Mouse (Mus musculus): Measurements from ENCODE around the gene Map4k3. TPM values are rescaled to one million over a fixed set of nuclear protein-coding genes. Genes with fewer than 3 reads are reported as not detected.
"Not testable (repeated sequence)": the region's sequence is repeated elsewhere in the genome, so short reads cannot be mapped to it uniquely, and the experiment has no call there.

The Map4k3 gene
- total RNA-seq (2021) = 10 to 100 TPM; 67.7 to 72.9 TPM

DNA sequence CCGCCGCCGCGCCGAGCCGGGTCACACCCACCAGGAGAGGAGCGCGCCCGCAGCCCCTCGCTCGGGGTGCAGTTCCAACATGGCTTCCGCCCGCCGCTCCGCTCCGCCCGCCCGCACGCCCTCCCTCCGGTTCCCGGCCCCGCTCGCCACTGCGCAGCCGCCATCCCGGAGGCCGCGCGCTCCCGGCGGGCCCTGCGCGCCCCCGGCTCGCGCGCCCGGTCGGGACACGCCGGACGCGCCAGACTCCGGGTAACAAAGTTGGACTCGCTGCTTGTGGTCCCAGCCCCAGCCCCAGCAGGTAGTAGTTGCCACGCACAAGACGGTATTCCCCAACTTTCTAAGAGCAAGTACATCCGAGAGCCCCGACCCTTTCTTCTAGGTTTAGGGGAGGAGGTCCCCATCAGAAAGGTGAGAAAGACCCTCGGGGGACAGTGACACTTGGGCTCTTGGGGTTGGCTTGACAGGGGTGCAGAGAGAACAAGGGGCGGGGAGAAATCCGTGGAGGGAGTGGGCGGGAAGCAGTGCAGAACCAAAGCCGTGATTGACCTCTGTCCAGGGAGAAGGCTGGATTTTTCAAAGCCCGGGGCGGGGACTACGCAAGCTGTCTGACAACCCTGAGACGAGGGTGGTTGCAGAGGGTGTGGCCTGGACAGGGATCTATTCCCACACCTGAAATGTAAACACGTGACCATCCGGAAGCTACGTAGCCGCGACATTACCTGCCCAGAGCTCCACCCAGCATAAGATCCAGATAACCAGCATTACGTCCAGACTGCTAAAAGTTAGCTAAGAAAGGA is at the start of gene Map4k3:
TSS of gene Map4k3 (minus strand) at position 424 of the 797 bp plus-strand sequence.
- intact Hi-C loops (cut with DNase I) = loop anchor here (10.0 kb wide), 1 partner anchor 103 kb away; no protein-coding TSS in a partner anchor

GRCm38 (mm10) chr17:80777581-80777980 is 49.3 kb upstream of the Map4k3 start:
- no peak for DNase-seq
- intact Hi-C loops (cut with DNase I) = no loop called here

More for the DNA sequence above, at the start of gene Map4k3:
- DNase-seq = peak; percentile 90

DNA sequence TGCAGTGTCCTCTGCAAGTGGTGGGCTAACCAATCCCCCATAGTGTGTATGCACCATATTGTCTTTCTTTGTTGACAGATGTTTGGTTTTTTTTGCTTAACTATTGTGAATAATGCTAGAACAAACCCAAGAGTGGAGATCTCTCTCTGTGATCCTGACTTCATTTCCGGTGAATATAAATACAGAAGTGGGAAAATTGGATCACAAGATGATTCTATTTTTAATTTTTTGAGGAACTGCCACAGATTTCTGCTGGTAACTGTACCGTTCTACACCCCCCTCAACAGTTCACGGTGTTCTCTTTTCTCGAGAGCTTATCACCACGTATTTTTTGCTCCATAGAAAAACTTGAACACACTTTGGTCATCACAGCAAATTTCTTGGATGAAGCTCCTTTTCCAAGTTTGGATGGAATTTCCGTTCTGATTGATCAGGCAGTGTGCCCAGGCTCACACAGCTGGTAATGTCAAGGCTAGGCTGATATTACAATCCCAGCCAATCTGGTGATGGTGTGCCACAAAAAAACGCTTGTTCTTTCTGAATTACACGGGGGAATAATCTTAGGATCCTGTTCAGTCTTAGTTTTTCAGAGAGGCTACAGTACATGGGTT is 47.0 kb upstream of the Map4k3 start:
- no peak for DNase-seq
- intact Hi-C loops (cut with DNase I) = no loop called here

GRCm38 (mm10) chr17:80772545-80773453 is 44.5 kb upstream of the Map4k3 start:
- no peak for DNase-seq
- intact Hi-C loops (cut with DNase I) = no loop called here

- intact Hi-C loops (cut with DNase I) = no loop called here
- DNase-seq = no peak
Observed at GRCm38 (mm10) chr17:80770065-80770464, 41.8 kb upstream of the Map4k3 start.

DNA sequence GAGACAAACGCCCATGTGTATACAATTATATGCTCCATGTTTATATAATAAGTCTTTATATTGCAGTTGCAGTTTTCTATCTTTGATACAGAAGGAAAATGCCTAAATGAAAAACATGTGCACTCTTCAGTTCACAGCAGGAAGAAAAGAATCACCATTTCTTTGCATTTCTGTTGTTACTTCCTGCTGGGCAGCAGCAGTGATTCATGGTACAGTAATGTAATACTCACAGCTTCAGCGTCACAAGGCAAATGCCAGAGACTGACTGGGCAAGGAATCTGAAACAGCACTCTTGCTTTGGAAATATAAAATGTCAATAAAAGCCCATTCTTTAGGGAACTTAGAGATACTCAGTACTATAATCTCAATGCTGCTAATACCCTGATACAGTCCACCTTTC is 36.9 kb upstream of the Map4k3 start:
- no peak for DNase-seq
- intact Hi-C loops (cut with DNase I) = no loop called here

GRCm38 (mm10) chr17:80763065-80763681 is 34.9 kb upstream of the Map4k3 start:
- DNase-seq = no peak
- intact Hi-C loops (cut with DNase I) = no loop called here

DNA sequence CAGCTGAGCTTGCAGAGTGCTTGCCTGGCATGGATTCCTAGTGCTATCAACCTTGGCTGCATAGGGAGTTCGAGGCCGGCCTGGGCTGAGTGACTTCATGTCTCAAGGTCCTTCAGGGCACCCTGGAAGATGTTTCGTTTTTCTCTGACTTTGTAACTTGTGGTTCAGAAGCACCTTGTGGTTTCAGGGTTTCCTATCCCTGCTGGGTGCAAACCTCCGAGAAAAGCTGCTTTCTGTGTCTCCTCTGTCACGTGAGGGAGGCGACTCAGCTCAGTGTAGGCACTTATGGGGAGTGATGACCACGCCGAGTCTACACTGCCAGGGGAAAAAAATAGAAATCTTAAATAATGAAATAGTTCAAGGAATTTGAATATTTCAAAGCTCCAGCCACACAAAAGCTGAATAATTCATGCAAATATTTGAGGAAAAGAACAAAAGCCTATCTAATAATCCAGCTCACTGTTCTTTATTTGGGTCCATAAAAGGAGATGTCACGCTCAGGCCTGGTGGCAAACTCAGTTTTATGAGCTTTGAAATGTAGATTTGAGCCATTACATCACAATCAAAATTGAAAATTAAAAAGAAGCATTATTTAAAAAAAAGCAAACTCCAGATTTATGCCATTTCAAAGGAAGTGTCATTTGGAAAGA is 34.2 kb upstream of the Map4k3 start:
- intact Hi-C loops (cut with DNase I) = no loop called here
- DNase-seq = no peak

GRCm38 (mm10) chr17:80761191-80761590 is 32.9 kb upstream of the Map4k3 start:
- intact Hi-C loops (cut with DNase I); DNase-seq: not testable (repeated sequence)

DNA sequence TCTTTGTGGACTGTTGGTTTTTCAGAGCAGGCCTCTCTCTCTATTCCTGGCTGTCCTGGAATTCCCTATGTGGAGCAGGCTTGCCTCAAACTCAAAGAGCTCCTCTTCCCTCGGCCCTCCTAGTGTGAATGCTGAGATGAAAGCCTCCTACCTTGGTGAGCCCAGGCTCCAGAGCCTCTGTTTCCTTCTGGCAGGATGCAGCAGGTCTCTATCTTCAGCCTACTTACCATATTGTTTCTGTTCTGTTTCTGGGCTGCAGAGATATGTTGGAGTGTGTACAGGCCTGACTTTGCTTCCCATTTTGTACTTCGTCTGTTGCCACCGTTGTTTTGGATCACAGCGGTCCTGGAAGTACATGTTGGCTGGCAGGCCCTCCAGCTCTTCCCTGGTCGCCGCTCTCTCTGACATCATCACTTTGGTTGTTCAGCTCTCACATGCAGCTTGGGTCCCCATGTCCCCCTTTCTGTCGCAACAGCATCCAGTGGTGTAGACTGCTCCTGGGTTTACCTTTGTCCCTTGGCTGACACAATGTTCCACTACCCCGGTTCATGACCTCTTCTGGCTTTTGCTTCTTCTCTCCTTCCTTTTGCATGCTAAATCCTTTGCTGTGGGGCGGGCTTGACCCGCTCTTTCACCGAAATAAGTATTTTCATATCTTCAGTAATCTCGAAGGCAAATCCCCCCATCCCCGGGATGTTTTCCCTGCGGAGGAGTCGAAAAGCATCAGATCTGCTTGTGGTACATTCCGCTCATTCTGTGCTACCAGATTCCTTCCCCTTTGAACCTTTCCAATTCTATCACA is 32.3 kb upstream of the Map4k3 start:
- DNase-seq = no peak

DNA sequence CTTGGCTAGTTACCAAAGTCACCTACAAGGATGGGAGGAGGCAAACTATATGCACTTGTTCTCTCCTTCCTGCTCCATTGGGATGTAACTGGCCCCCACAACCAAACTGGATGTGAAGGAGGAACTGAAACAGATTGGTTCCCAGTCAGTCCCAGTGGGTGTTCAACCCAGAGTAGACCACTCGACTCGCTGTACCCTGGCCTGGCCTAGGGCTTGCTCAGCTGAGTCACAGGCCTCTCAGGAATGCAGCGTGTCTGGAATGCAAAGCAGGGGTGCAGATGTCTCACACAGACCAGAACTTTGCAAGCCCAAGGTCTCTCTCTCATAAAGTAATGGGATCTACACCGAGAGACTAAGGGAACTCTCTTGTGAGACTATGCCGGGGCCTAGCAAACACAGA is 27.8 kb upstream of the Map4k3 start:
- intact Hi-C loops (cut with DNase I) = no loop called here

More for the DNA sequence above, 32.3 kb upstream of the Map4k3 start:
- intact Hi-C loops (cut with DNase I) = no loop called here

DNA sequence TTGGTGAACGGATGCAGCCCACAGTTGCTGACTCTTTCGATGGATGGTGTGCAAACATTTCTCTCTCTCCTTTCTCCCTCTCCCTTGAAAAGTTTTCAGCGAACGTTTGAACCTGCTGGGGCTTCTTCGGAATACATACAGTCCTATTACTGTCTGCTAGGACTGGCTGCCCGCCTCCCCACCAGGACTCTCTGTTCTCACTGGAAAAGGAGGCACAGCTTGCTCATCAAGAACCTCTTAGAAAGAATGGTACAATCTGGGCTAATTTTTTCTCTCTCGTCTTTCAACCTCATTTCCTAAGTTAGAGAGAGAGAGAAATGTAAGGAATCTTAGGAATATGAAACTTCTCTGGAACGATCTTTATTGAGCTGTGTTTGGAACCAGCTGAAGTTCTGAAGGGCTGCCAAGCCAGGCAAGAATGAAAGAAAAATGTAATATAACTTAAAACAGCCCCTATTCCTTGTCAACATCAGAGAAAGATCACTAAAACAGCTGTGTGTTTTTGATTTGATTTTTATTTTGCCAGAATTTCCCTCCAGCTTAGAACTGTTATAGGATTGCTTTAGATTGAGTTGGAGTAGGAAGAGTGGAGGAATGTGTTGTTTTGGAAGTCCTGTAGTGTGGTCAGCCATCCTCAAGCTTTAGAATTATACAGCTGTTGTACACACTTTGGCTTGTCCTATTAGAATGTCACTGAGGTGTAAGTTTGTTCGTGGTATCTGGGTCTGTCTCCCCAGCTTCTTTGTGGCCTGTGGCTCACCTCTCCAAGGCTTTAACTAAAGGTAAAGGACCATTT is 27.0 kb upstream of the Map4k3 start:
- intact Hi-C loops (cut with DNase I) = no loop called here
- no peak for DNase-seq

More for the DNA sequence above, 27.8 kb upstream of the Map4k3 start:
- no peak for DNase-seq

DNA sequence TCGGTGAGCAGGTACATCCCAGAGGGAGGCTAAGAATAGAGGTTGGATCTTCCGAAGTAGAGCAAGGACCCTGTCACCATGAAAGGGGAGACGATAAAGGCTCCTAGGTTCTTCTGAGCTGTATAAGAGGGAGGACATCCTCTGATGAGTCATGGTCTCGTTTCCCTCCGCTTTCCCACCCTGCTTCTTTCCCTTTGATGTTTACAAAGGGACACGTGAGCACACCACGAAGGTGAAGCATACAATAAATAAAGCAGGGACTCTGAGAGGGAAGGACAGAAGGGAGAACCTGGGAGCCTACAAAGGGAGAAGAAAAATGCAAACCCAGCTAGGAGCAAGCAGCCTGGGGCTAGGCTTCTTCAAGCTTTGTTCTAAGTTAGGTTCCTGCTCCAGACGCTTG is 26.3 kb upstream of the Map4k3 start:
- DNase-seq = no peak
- intact Hi-C loops (cut with DNase I) = no loop called here

DNA sequence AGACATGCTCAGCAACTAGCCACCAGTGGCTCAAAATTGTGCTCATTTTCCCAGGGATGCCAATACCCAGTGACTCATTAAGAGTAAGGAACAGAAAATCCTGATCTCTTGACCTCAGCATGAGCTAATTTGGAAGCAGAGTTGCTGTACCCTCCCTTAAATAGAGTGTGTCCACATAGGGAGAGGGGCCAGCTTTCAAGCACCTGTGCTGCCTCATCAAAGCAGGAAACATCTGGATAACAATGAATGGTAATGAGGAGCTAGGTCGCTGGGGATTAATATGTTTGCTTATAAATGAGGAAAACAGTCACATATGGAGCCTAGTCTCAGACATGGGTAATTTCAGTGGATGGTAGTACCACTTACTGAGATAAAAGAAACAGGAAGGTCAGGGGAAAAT is 24.2 kb upstream of the Map4k3 start:
- no peak for DNase-seq
- intact Hi-C loops (cut with DNase I) = no loop called here

DNA sequence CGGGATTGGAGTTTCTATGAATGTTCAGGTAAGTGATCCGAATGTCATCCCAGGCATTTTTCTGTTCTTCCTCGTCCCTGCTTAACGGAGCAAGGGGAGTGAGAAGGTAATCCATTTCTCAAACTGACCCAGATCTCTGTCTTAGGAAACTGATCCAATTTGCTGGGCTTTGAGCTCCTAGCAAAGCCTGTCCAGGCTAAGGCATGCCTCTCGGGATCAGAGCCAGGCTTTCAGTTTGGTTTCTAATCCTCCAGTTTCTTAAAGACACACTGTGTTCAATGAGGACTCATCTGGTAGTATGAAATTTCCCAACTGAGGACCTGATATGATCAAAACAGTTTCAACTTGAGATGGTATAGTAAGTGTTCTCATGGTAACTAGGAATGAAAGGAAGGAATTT is 11.1 kb upstream of the Map4k3 start:
- intact Hi-C loops (cut with DNase I) = no loop called here

GRCm38 (mm10) chr17:80734700-80735099 is 6.4 kb upstream of the Map4k3 start:
- no peak for DNase-seq
- intact Hi-C loops (cut with DNase I) = no loop called here

More for the DNA sequence above, 11.1 kb upstream of the Map4k3 start:
- DNase-seq = no peak

GRCm38 (mm10) chr17:80733121-80733800 is 5.0 kb upstream of the Map4k3 start:
- DNase-seq = no peak
- intact Hi-C loops (cut with DNase I) = no loop called here

DNA sequence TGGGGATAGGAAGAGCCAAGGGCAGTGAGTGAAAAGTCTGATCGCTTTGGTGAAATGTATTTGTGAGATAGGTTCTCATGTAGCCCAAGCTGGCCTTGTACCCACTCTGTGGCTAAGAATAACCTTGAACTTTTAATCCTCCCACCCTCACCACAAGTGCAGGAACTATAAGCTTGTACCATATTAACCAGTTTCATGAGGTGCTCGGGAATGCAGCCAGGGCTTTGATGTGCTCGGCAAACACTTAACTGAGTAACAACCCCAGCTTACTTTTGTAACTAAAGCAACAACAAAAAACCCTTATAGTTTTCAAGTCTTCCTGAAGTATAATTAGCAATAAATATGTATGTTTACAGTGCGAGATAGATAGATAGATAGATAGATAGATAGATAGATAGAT is 4.0 kb upstream of the Map4k3 start:
- intact Hi-C loops (cut with DNase I) = no loop called here
- no peak for DNase-seq
